Mouse (Mus musculus) liver, embryonic 11.5 days (tissue): ENCODE results near the gene Prss32. TPM values are rescaled to one million over a fixed set of nuclear protein-coding genes. Genes with fewer than 3 reads are reported as not detected.
A peak's percentile ranks its signal among the peaks of the same experiment; 100 is the strongest.

Source experiments
- ATAC-seq: fragments of 200-750 bp; cut with Nextera tagmentation; replicated peaks from 2 replicates; pipeline ENCODE4 v1.8.0; 2017; ENCODE audit warnings: moderate number of reproducible peaks, mild to moderate bottlenecking, moderate TSS enrichment, moderate library complexity; ENCODE audit not compliant: low FRiP score
- DNase-seq: peaks from one replicate; pipeline ENCODE4 v3.0.0-alpha.2; 2017; ENCODE audit warnings: low spot score
- H3K27ac ChIP-seq: fragments of 300-500 bp; sonication (generic); 2 replicates; pipeline ENCODE4 v1.5.1; 2014; ENCODE audit warnings: mild to moderate bottlenecking, low read depth, low read length, control low read depth
- H3K27me3 ChIP-seq: fragments of 300-500 bp; sonication (generic); replicated peaks from 2 replicates; pipeline ENCODE4 v1.6.1; 2014; ENCODE audit warnings: low read length, mixed read lengths; ENCODE audit not compliant: control insufficient read depth, insufficient read depth
- H3K36me3 ChIP-seq: fragments of 300-500 bp; sonication (generic); 2 replicates; pipeline ENCODE4 v1.6.1; 2014; ENCODE audit warnings: mild to moderate bottlenecking, low read length, moderate library complexity, mixed read lengths; ENCODE audit not compliant: control insufficient read depth, insufficient read depth
- H3K4me1 ChIP-seq: fragments of 300-500 bp; sonication (generic); replicated peaks from 2 replicates; pipeline ENCODE4 v1.6.1; 2014; ENCODE audit warnings: low read length, mixed read lengths; ENCODE audit not compliant: control insufficient read depth, insufficient read depth
- H3K4me2 ChIP-seq: fragments of 300-500 bp; sonication (generic); 2 replicates; pipeline ENCODE4 v1.6.1; 2014; ENCODE audit warnings: mild to moderate bottlenecking, control low read depth, moderate library complexity
- H3K4me3 ChIP-seq: fragments of 300-500 bp; sonication (generic); 2 replicates; pipeline ENCODE4 v1.5.1; 2014; ENCODE audit warnings: low read depth, low read length, control low read depth
- H3K9ac ChIP-seq: fragments of 300-500 bp; sonication (generic); 2 replicates; pipeline ENCODE4 v1.6.1; 2014; ENCODE audit warnings: low read depth, low read length, control low read depth
- H3K9me3 ChIP-seq: fragments of 300-500 bp; sonication (generic); 2 replicates; pipeline ENCODE4 v1.6.1; 2016; ENCODE audit warnings: low read length, inconsistent platforms, mixed read lengths; ENCODE audit not compliant: control insufficient read depth
- WGBS: fragments of 180-500 bp; shearing (Covaris S2); extraction: QIAGEN DNeasy Blood & Tissue Kit; methylation state at CpG from one replicate; pipeline ENCODE4 v1.1.7; 2014; 5-methylcytosine and 5-hydroxymethylcytosine counted together
- polyA plus RNA-seq: library from polyadenylated mRNA; unstranded; fragments of >200 nt; fragmentation: Nextera tagmentation; extraction: Ambion mirVana; gene quantifications from 2 replicates; pipeline ENCODE4 v1.2.1, GENCODE M21; 2014

Prss32 gene
- polyA plus RNA-seq: not detected in 2 replicates

DNA sequence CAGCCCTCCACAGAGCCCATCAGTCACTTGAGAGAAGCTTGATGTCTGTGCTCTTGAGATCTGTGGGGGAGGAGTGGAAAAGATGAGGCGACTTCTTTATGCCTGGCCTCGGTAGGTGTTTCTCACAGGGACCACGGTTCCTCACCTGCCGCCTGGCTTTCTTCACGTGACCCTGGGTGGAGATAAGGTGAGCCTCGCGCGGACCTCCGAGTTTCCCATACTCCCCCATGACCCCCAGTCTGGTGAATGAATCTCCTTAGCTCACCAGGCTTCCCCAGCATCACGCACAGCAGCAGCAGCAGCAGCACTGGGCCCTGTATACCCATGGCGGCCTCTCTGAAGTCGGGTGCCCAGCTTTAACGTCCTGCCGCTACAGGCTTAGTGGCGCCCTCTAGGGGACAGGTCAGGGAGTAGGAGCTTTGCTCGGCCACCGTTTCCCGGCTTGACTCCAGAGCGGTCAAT lies at the start of gene Prss32, which contains the start of gene Prss41:
Prss32 (plus strand) TSS at position 44 of the 462 bp plus-strand sequence.
Prss41 (minus strand) TSS at position 361 of the 462 bp plus-strand sequence.
- H3K4me3 ChIP-seq: peak within 1 kb of the TSS; percentile 27
- no peaks in the 10 kb centered on the region for H3K9me3 ChIP-seq
- 18% methylated on average over 19 of the region's 19 CpGs for WGBS
- peak; percentile 65; the same call in 1 of the 2 replicates for ATAC-seq
- H3K4me1 ChIP-seq: no peaks in the 10 kb centered on the region
- no peaks in the 10 kb centered on the region for H3K36me3 ChIP-seq
- DNase-seq: peak; percentile 63
- H3K9ac ChIP-seq: no peak within 1 kb of the TSS
- no peak within 1 kb of the TSS for H3K27ac ChIP-seq
- H3K4me2 ChIP-seq: peak within 1 kb of the TSS; percentile 60
- H3K27me3 ChIP-seq: no peaks in the 10 kb centered on the region

DNA sequence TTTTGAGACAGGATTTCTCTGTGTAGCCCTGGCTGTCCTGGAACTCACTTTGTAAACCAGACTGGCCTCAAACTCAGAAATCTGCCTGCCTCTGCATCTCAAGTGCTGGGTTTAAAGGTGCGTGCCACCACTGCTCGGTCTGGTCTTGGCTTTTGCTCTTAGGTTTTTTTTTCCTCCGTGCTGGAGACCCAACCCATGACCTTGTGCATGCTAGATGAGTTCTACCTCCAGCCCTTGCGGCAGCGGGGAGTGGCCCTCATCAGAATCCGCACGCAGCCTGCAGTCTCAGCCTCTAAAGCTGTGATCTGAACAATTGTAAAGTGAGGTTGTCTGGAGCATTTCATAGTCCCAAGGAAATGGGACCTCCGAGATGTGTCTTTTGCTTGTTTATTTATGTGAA lies 48.3 kb upstream of the Prss32 start:
- WGBS: 91% methylated on average over 8 of the region's 8 CpGs
- Histone ChIP-seq H3K27me3 (no peaks in the 10 kb centered on the region), H3K27ac (no peak overlapping the region), H3K36me3 (no peaks in the 10 kb centered on the region), H3K4me3 (no peak overlapping the region), H3K9ac (no peak overlapping the region), H3K4me1 (peaks cover 8% of the 10 kb centered on the region; the same call in 1 of the 2 replicates), H3K9me3 (no peaks in the 10 kb centered on the region), H3K4me2 (no peak overlapping the region)
- DNase-seq: no peak
- ATAC-seq: no peak

DNA sequence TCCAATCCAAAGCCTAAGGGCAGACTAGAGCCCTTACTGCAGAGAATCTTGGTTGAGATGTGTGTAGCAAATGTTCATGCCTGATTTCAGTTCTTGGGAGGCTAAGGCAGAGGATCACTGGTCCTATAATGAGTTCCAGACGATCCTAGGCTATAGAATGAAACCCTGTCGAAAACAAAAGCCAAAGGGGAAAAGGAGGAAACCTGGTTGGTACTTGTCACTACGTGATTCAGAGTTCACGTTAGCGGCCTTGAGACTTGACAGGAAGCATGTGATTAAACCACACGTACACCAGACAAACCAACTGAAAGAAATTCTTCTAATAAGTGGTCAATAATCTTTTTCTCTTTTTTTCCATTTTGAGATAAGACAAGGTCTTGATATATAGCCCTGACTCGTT lies 46.3 kb upstream of the Prss32 start:
- H3K4me1 ChIP-seq: no peaks in the 10 kb centered on the region
- ATAC-seq (no peak), DNase-seq (no peak)
- WGBS: 49% methylated on average over 7 of the region's 7 CpGs
- H3K36me3 ChIP-seq: no peaks in the 10 kb centered on the region
- H3K9ac ChIP-seq: no peak overlapping the region
- H3K4me3 ChIP-seq: no peak overlapping the region
- H3K4me2 ChIP-seq: no peak overlapping the region
- no peaks in the 10 kb centered on the region for H3K27me3 ChIP-seq
- H3K27ac ChIP-seq: no peak overlapping the region
- H3K9me3 ChIP-seq: no peaks in the 10 kb centered on the region

DNA sequence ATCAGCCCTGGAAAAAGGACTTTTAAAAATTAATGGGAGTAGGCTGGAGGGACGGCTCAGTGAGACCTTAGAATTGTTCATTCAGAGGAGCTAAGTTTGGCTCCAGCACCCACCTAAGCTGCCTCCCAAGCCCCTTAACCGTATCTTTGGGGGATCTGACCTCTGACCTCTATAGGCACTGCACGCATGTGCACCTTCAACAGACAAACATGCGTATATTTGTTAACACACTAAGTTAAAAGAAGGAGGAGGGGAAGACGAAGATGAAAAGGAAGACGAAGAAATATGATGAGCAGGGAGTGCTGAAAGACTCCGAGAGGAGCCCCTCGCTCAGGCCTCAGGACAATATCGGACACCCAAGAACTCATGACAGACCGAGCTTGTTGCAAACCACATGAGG lies 42.0 kb upstream of the Prss32 start:
- H3K9ac ChIP-seq: no peak overlapping the region
- ATAC-seq (no peak), DNase-seq (no peak)
- peaks cover 11% of the 10 kb centered on the region for H3K4me1 ChIP-seq
- H3K9me3 ChIP-seq: no peaks in the 10 kb centered on the region
- no peak overlapping the region for H3K27ac ChIP-seq
- no peak overlapping the region for H3K4me3 ChIP-seq
- H3K36me3 ChIP-seq: peaks cover 2% of the 10 kb centered on the region; the same call in 1 of the 2 replicates
- peak overlapping the region; percentile 17 for H3K4me2 ChIP-seq
- no peaks in the 10 kb centered on the region for H3K27me3 ChIP-seq
- WGBS: 93% methylated on average over 10 of the region's 10 CpGs

DNA sequence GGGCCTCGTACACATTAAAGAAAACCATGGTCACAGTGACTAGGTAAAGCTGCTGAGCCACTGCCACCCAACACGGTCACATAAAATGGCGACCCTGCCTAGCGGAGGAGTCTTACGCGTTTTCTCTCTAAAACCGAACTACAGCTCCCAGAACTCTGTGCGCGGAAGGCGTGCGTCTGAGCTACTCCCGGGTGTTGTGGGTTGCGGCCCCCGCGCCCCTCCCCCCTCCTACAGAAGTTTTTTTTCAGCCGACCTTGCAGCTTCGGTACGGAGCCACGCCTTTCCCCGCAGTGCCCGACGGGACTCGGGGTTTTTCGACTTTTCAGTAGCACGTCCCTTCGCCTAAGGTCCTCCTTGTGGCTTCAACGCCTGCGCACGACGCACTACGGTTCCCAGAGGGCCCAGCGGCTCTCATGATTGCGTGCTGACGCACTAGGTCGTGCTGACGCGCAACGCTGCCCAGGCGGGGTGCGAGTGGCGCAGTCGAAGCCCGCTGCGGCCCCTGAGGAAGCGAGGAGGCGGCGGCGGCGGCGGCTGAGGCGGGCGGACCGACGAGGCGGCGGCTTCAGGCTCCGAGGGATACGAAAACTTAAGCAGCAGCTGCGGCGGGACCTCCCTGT lies 40.8 kb upstream of the Prss32 start:
- Histone ChIP-seq H3K9ac (peak overlapping the region; percentile 99), H3K27me3 (no peaks in the 10 kb centered on the region), H3K27ac (peak overlapping the region; percentile 97), H3K4me1 (peaks cover 15% of the 10 kb centered on the region), H3K4me3 (peak overlapping the region; percentile 99), H3K4me2 (peak overlapping the region; percentile 97), H3K9me3 (no peaks in the 10 kb centered on the region), H3K36me3 (peaks cover 9% of the 10 kb centered on the region; the same call in 1 of the 2 replicates)
- peak; percentile 94 for DNase-seq
- under 1% methylated on average over 58 of the region's 60 CpGs for WGBS
- ATAC-seq: peak; percentile 98

DNA sequence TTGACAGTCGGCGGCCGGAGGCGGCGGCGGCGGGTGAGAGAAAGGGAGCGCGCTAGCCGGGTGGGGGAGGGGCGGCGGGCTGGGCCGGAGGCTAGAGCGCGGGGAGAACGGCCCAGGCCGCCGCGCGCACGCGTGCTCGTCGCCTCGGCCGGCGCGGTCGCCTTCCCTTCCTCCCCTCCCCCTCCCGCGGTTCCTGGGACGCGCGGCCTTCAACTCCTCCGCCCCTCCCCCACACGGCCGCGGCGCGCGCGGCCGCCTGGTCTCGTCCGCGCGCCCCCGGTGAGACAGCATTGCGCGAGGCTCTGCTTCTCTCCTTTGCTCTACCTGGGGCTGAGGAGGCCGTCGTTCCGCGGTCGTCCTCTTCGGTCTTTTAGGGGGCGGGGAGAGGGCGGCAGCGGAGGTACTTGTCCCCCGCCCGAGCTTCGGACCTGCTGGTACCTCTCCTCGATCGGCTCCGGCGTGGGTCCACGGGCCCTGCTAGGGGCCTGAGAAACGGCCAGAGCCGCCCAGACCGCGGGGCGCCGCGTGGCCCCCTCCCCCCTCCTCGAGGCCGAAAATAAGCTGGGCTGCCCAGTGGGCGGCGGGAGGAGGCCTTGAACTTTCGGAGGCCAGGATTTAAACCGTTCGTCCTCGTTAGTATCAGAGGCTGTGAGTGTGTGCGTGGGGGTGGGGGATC lies 40.2 kb upstream of the Prss32 start:
- ATAC-seq: peak; percentile 71
- peak overlapping the region; percentile 99 for H3K4me3 ChIP-seq
- peaks cover 15% of the 10 kb centered on the region for H3K36me3 ChIP-seq

DNA sequence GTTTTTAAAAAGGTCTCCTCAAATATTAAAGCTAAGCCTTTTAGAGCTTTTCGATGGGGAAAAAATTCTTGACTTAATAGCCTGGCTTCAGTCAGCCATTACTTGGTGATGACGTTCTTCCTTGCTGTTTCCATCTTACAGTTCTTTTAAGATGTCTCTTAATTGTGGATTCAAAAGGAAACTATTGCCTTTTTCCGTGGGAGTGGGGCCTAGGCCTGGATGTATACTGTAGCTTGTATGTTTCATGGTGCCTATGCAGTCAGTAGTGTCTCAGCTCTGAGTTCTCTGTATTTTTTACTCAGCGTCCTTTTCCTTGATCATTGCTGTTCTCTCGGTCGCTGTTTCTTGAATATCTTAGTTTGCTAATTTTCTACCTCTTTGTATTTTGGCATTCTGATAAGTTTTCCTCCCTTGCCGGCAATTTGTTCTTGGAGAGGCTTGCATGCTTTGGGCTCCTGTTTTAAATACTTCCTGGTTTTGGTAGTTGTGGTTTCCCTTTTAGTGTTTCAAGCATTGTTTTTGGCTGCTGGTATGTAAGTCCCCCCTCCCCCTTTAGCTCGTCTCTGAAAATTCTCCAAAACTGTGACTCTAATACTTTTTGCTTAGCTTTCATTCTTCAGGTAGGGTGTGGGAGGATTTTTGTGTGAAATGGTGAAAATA lies 39.1 kb upstream of the Prss32 start:
- Histone ChIP-seq H3K27me3 (no peaks in the 10 kb centered on the region), H3K27ac (peak overlapping the region; percentile 97; the same call in 1 of the 2 replicates), H3K4me2 (peak overlapping the region; percentile 97), H3K36me3 (peaks cover 25% of the 10 kb centered on the region), H3K9me3 (no peaks in the 10 kb centered on the region), H3K4me1 (peaks cover 15% of the 10 kb centered on the region), H3K9ac (peak overlapping the region; percentile 99), H3K4me3 (peak overlapping the region; percentile 99)
- 3% methylated on average over 8 of the region's 8 CpGs for WGBS
- DNase-seq: no peak
- ATAC-seq: no peak

More for the DNA sequence above, 40.2 kb upstream of the Prss32 start:
- Histone ChIP-seq H3K27ac (peak overlapping the region; percentile 97), H3K4me2 (peak overlapping the region; percentile 97), H3K27me3 (no peaks in the 10 kb centered on the region), H3K9ac (peak overlapping the region; percentile 99), H3K4me1 (peaks cover 15% of the 10 kb centered on the region), H3K9me3 (no peaks in the 10 kb centered on the region)
- DNase-seq: peak; percentile 88
- under 1% methylated on average over 68 of the region's 83 CpGs for WGBS

DNA sequence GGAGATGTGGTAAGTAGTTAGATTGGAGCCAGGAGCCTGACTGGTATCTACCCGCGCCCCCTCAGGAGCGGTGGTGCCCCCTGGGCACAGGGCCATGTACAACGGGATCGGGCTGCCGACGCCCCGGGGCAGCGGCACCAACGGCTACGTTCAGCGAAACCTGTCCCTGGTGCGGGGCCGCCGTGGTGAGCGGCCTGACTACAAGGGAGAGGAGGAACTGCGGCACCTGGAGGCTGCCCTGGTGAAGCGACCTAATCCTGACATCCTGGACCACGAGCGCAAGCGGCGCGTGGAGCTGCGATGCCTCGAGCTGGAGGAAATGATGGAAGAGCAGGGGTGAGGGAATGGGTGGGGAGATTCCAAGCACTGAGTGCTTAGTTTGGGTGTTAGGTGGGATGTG lies 36.8 kb upstream of the Prss32 start:
- DNase-seq (no peak), ATAC-seq (no peak)
- no peak overlapping the region for H3K27ac ChIP-seq

More for the DNA sequence above, 36.8 kb upstream of the Prss32 start:
- no peak overlapping the region for H3K9ac ChIP-seq
- no peaks in the 10 kb centered on the region for H3K9me3 ChIP-seq
- H3K4me3 ChIP-seq: peak overlapping the region; percentile 8
- peaks cover 44% of the 10 kb centered on the region for H3K36me3 ChIP-seq
- 87% methylated on average over 25 of the region's 25 CpGs for WGBS
- peaks cover 15% of the 10 kb centered on the region for H3K4me1 ChIP-seq
- H3K27me3 ChIP-seq: no peaks in the 10 kb centered on the region
- no peak overlapping the region for H3K4me2 ChIP-seq
